In the genomic region with DNA sequence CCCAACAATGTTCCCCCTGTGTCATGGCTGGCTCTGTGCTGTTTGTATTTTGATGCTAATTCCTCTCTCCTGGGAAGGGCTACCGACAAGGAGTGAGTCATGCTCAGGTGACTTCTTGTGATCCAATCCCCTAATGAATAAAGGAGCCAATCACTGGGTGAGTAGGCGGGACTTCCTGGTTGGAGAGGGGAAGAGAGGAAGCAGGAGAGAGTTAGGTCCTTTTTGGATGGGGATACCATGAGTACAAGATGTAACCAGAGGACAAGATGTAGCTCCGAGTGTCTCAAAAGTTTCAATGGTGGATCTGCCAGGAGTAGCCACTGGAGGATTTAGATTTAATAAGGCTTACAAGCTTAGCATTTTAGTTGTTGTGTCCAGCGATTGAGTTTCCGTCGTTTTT, we compare ENCODE assay signal across 12 mouse cellular contexts.
"Had no signal": no experiment of that assay in that cellular context is flagged by ENCODE, and none has a peak within 500 bp of the region (broad histone marks: within the 10 kb centered on the region; RNA-seq: fewer than 3 reads in every experiment).

No protein-coding gene starts in this region.

- H3K36me3 ChIP-seq: limb, embryonic 15.5 days; liver, embryonic 13.5 days; midbrain, embryonic 12.5 days; neural tube, embryonic 13.5 days had no signal

- H3K4me2 ChIP-seq: limb, embryonic 15.5 days; liver, embryonic 13.5 days; midbrain, embryonic 12.5 days; neural tube, embryonic 13.5 days had no signal

- H3K4me1 ChIP-seq: limb, embryonic 15.5 days; liver, embryonic 13.5 days had no signal

- H3K9me3 ChIP-seq: limb, embryonic 15.5 days; liver, embryonic 13.5 days; midbrain, embryonic 12.5 days; neural tube, embryonic 13.5 days had no signal

- H3K9ac ChIP-seq: limb, embryonic 15.5 days; liver, embryonic 13.5 days; liver, postnatal 0 days; midbrain, embryonic 12.5 days; neural tube, embryonic 13.5 days had no signal

- H3K4me3 ChIP-seq: limb, embryonic 15.5 days; liver, embryonic 13.5 days; midbrain, embryonic 12.5 days; neural tube, embryonic 13.5 days had no signal

- DNase-seq: kidney, postnatal 25 days; layer of hippocampus, postnatal 36 days; liver, embryonic 13.5 days; liver, postnatal 0 days; right cerebral cortex, adult 18-20 months; right cerebral cortex, postnatal 25 days; thymus, adult 2 months; thymus, postnatal 25 days had no signal

- H3K27me3 ChIP-seq: limb, embryonic 15.5 days; liver, embryonic 13.5 days; midbrain, embryonic 12.5 days; neural tube, embryonic 13.5 days had no signal

- H3K27ac ChIP-seq: limb, embryonic 15.5 days; liver, embryonic 13.5 days; midbrain, embryonic 12.5 days; neural tube, embryonic 13.5 days; stomach, postnatal 0 days had no signal
